Mouse (Mus musculus) MEL (cell line): ENCODE measurements at regions not wholly inside any gene's neighbourhood (a gene's known extent, or its start where the extent isn't known, plus 50 kb on each side); places are given as distances from the start of the nearest gene placed in this dataset.

Source experiments
- DNase-seq: peaks from one replicate; pipeline ENCODE4 v3.0.0; 2011; ENCODE audit warnings: low read depth, low spot score
- H3K27ac ChIP-seq: 2 replicates; pipeline ENCODE4 v1.5.1; 2012; ENCODE audit warnings: low read depth, mild to moderate bottlenecking, control low read depth, low read length, moderate library complexity; ENCODE audit not compliant: control insufficient read depth
- H3K27me3 ChIP-seq, 2 experiments: fragments of 150-350 bp in 1 of 2; sonication (generic) in 1 of 2; 2 replicates each; pipeline ENCODE4 v1.6.1; 2012; ENCODE audit warnings: low read length in 2 of 2, mild to moderate bottlenecking in 2 of 2, improper control_type of control experiment in 1 of 2, moderate library complexity in 1 of 2; ENCODE audit not compliant: insufficient read depth in 2 of 2, control insufficient read depth in 1 of 2
- H3K36me3 ChIP-seq, 2 experiments: 2 replicates each; pipeline ENCODE4 v1.6.1; 2012 to 2014; ENCODE audit warnings: low read length in 2 of 2, improper control_type of control experiment in 1 of 2, inconsistent platforms in 1 of 2, mild to moderate bottlenecking in 1 of 2; ENCODE audit not compliant: insufficient read depth in 2 of 2, control insufficient read depth in 1 of 2
- H3K4me1 ChIP-seq, 2 experiments: fragments of 150-350 bp in 1 of 2; sonication (generic) in 1 of 2; 2 replicates each; pipeline ENCODE4 v1.6.1; 2012; ENCODE audit warnings: low read length in 2 of 2, improper control_type of control experiment in 1 of 2, mild to moderate bottlenecking in 1 of 2; ENCODE audit not compliant: insufficient read depth in 2 of 2, control insufficient read depth in 1 of 2
- H3K4me3 ChIP-seq, 2 experiments: fragments of 150-350 bp in 1 of 2; sonication (generic) in 1 of 2; 2 replicates each; pipeline ENCODE4 v1.5.1; 2012; ENCODE audit warnings: low read depth in 2 of 2, low read length in 2 of 2, mild to moderate bottlenecking in 2 of 2, moderate library complexity in 2 of 2, control low read depth in 1 of 2, improper control_type of control experiment in 1 of 2; ENCODE audit not compliant: control insufficient read depth in 1 of 2, insufficient read depth in 1 of 2
- H3K79me2 ChIP-seq: 2 replicates; pipeline ENCODE4 v1.6.1; 2012; ENCODE audit warnings: mild to moderate bottlenecking, low read length, moderate library complexity; ENCODE audit not compliant: control insufficient read depth, poor library complexity, insufficient read depth
- H3K9ac ChIP-seq: 2 replicates; pipeline ENCODE4 v1.6.1; 2012; ENCODE audit warnings: low read depth, mild to moderate bottlenecking, control low read depth, low read length, moderate library complexity; ENCODE audit not compliant: control insufficient read depth, poor library complexity, severe bottlenecking
- H3K9me3 ChIP-seq: fragments of 150-350 bp; sonication (generic); replicated peaks from 2 replicates; pipeline ENCODE4 v1.6.1; 2012; ENCODE audit warnings: mild to moderate bottlenecking, low read length, improper control_type of control experiment, moderate library complexity; ENCODE audit not compliant: insufficient read depth
- CHD2 ChIP-seq: IDR thresholded peaks from 2 replicates; pipeline ENCODE4 v1.6.1; 2011; ENCODE audit warnings: low read length, improper control_type of control experiment
- CTCF ChIP-seq, 3 experiments: IDR thresholded peaks in 2 of 3; conservative IDR thresholded peaks in 1 of 3; 2 replicates each; pipeline ENCODE4 v1.5.1; 2011 to 2012; ENCODE audit warnings: low read length in 3 of 3, low read depth in 2 of 3, mild to moderate bottlenecking in 2 of 3, improper control_type of control experiment in 1 of 3, inconsistent platforms in 1 of 3, mixed read lengths in 1 of 3, moderate library complexity in 1 of 3; ENCODE audit not compliant: control insufficient read depth in 1 of 3, insufficient read depth in 1 of 3, poor library complexity in 1 of 3, severe bottlenecking in 1 of 3
- E2F4 ChIP-seq: IDR thresholded peaks from 2 replicates; pipeline ENCODE4 v1.6.1; 2011; ENCODE audit warnings: low read depth, low read length, improper control_type of control experiment, borderline replicate concordance
- EP300 ChIP-seq, 2 experiments: IDR thresholded peaks; 2 replicates each; pipeline ENCODE4 v1.6.1; 2011; ENCODE audit warnings: improper control_type of control experiment in 2 of 2, low read length in 2 of 2, low read depth in 1 of 2, mild to moderate bottlenecking in 1 of 2
- ETS1 ChIP-seq: IDR thresholded peaks from 2 replicates; pipeline ENCODE4 v1.6.1; 2012; ENCODE audit warnings: low read depth, mild to moderate bottlenecking, inconsistent platforms, low read length, improper control_type of control experiment, moderate library complexity
- GATA1 ChIP-seq: IDR thresholded peaks from 2 replicates; pipeline ENCODE4 v1.6.1; 2011; ENCODE audit warnings: low read depth, low read length, improper control_type of control experiment
- MAFK ChIP-seq: IDR thresholded peaks from 2 replicates; pipeline ENCODE4 v1.6.1; 2011; ENCODE audit warnings: low read depth, mild to moderate bottlenecking, low read length, improper control_type of control experiment, borderline replicate concordance
- MAX ChIP-seq: IDR thresholded peaks from 2 replicates; pipeline ENCODE4 v1.6.1; 2011; ENCODE audit warnings: low read length, improper control_type of control experiment
- MEF2A ChIP-seq: IDR thresholded peaks from 2 replicates; pipeline ENCODE4 v1.6.1; 2014; ENCODE audit warnings: low read depth, mild to moderate bottlenecking, inconsistent platforms, low read length, improper control_type of control experiment; ENCODE audit not compliant: poor library complexity, insufficient replicate concordance, severe bottlenecking; ENCODE audit errors: extremely low read depth
- MYB ChIP-seq: IDR thresholded peaks from 2 replicates; pipeline ENCODE4 v1.6.1; 2011; ENCODE audit warnings: mild to moderate bottlenecking, low read depth, low read length, improper control_type of control experiment
- NELFE ChIP-seq: IDR thresholded peaks from 2 replicates; pipeline ENCODE4 v1.6.1; 2011; ENCODE audit warnings: low read depth, low read length, improper control_type of control experiment
- NRF1 ChIP-seq: IDR thresholded peaks from 2 replicates; pipeline ENCODE4 v1.6.1; 2014; ENCODE audit warnings: low read depth, mild to moderate bottlenecking, inconsistent platforms, low read length, improper control_type of control experiment, moderate library complexity; ENCODE audit not compliant: poor library complexity, insufficient read depth, severe bottlenecking
- RAD21 ChIP-seq: IDR thresholded peaks from 2 replicates; pipeline ENCODE4 v1.6.1; 2011; ENCODE audit warnings: mild to moderate bottlenecking, low read depth, low read length, improper control_type of control experiment
- SIN3A ChIP-seq: IDR thresholded peaks from 2 replicates; pipeline ENCODE4 v1.6.1; 2012; ENCODE audit warnings: low read length, improper control_type of control experiment, inconsistent platforms
- SMC3 ChIP-seq: IDR thresholded peaks from 2 replicates; pipeline ENCODE4 v1.6.1; 2011; ENCODE audit warnings: low read depth, low read length, improper control_type of control experiment
- TAL1 ChIP-seq: IDR thresholded peaks from 2 replicates; pipeline ENCODE4 v1.6.1; 2012; ENCODE audit warnings: mild to moderate bottlenecking, inconsistent platforms, low read length, moderate library complexity, mixed read lengths
- TBP ChIP-seq: IDR thresholded peaks from 2 replicates; pipeline ENCODE4 v1.8.0; 2011; ENCODE audit warnings: low read depth, low read length, improper control_type of control experiment
- ZC3H11A ChIP-seq: IDR thresholded peaks from 2 replicates; pipeline ENCODE4 v1.6.1; 2012; ENCODE audit warnings: low read depth, mild to moderate bottlenecking, inconsistent platforms, low read length, improper control_type of control experiment
- ZNF384 ChIP-seq: IDR thresholded peaks from 2 replicates; pipeline ENCODE4 v1.6.1; 2012; ENCODE audit warnings: low read depth, mild to moderate bottlenecking, inconsistent platforms, low read length, improper control_type of control experiment

GRCm38 (mm10) chr11:38568515-38568914, 1332.8 kb upstream of the Tenm2 start:
- Histone ChIP-seq H3K4me3 (no peak overlapping the region), H3K36me3 (no peaks in the 10 kb centered on the region)
- no peak for TF ChIP-seq TAL1
- no peak for TF ChIP-seq MYB
- TF ChIP-seq TBP: no peak
- no peak for TF ChIP-seq NRF1
- no peak for TF ChIP-seq GATA1
- no peak for TF ChIP-seq SIN3A
- TF ChIP-seq MAFK: no peak
- no peak for TF ChIP-seq RAD21
- TF ChIP-seq EP300 (IDR thresholded peaks at IDR 0.05; ENCODE audit: low read depth in 1 of 2, low read length in 2 of 2): no peak
- TF ChIP-seq ZC3H11A: no peak
- TF ChIP-seq NELFE: no peak
- TF ChIP-seq MAX: no peak
- no peak for TF ChIP-seq E2F4
- TF ChIP-seq, all 39 proteins: peak for 0
- no peaks in the 10 kb centered on the region for H3K4me1 ChIP-seq
- H3K27me3 ChIP-seq: no peaks in the 10 kb centered on the region
- no peak for DNase-seq
- no peaks in the 10 kb centered on the region for H3K79me2 ChIP-seq
- H3K9ac ChIP-seq: no peak overlapping the region
- no peak overlapping the region for H3K27ac ChIP-seq
- no peaks in the 10 kb centered on the region for H3K9me3 ChIP-seq

GRCm38 (mm10) chr11:38543893-38544292, 1308.1 kb upstream of the Tenm2 start:
- no peaks in the 10 kb centered on the region for H3K9me3 ChIP-seq
- no peak overlapping the region for H3K9ac ChIP-seq
- H3K4me1 ChIP-seq: no peaks in the 10 kb centered on the region
- no peaks in the 10 kb centered on the region for H3K79me2 ChIP-seq
- peak; percentile 14 for DNase-seq
- no peaks in the 10 kb centered on the region for H3K36me3 ChIP-seq
- no peak overlapping the region for H3K4me3 ChIP-seq
- H3K27ac ChIP-seq: no peak overlapping the region
- TF ChIP-seq CTCF (IDR thresholded peaks at IDR 0.05 in 2 of 3, conservative IDR thresholded peaks at IDR 0.05 in 1 of 3; ENCODE audit: control insufficient read depth in 1 of 3, insufficient read depth in 1 of 3, low read depth in 2 of 3, low read length in 3 of 3, poor library complexity in 1 of 3, severe bottlenecking in 1 of 3) (peak in 2 of 3 experiments; percentile 35 to 67; a peak in 4 of 6 replicates), ZNF384 (no peak), TAL1 (no peak), MEF2A (no peak), NELFE (no peak), MYB (no peak), ETS1 (no peak), CHD2 (no peak), SMC3 (no peak)
- TF ChIP-seq, all 39 proteins: peak for 1
- no peaks in the 10 kb centered on the region for H3K27me3 ChIP-seq
